Mouse (Mus musculus) lung, postnatal 0 days (tissue): Measurements from ENCODE around the gene Prss27. TPM values are rescaled to one million over a fixed set of nuclear protein-coding genes. Genes with fewer than 3 reads are reported as not detected.
"Not testable (repeated sequence)": the region's sequence is repeated elsewhere in the genome, so short reads cannot be mapped to it uniquely, and the experiment has no call there.

Experiments
- ATAC-seq: fragments of 200-750 bp; cut with Nextera tagmentation; 2 replicates; pipeline ENCODE4 v1.8.0; 2017; ENCODE audit warnings: moderate library complexity
- DNase-seq: peaks from one replicate; pipeline ENCODE4 v3.0.0-alpha.2; 2016; ENCODE audit warnings: low spot score
- H3K27ac ChIP-seq: fragments of 300-500 bp; sonication (generic); 2 replicates; pipeline ENCODE4 v1.5.1; 2014; ENCODE audit warnings: antibody characterized with exemption, mild to moderate bottlenecking, low read length, mixed read lengths
- H3K27me3 ChIP-seq: fragments of 300-500 bp; sonication (generic); replicated peaks from 2 replicates; pipeline ENCODE4 v1.6.1; 2014; ENCODE audit warnings: low read length, mixed read lengths; ENCODE audit not compliant: insufficient read depth
- H3K36me3 ChIP-seq: fragments of 300-500 bp; sonication (generic); 2 replicates; pipeline ENCODE4 v1.6.1; 2014; ENCODE audit warnings: low read length, mixed read lengths; ENCODE audit not compliant: insufficient read depth
- H3K4me1 ChIP-seq: fragments of 300-500 bp; sonication (generic); 2 replicates; pipeline ENCODE4 v1.6.1; 2014; ENCODE audit warnings: antibody characterized with exemption, low read depth, low read length, mixed read lengths; ENCODE audit not compliant: insufficient read depth
- H3K4me2 ChIP-seq: fragments of 300-500 bp; sonication (generic); replicated peaks from 2 replicates; pipeline ENCODE4 v1.6.1; 2014; ENCODE audit warnings: low read depth, mild to moderate bottlenecking, low read length, moderate library complexity, mixed read lengths
- H3K4me3 ChIP-seq: fragments of 300-500 bp; sonication (generic); 2 replicates; pipeline ENCODE4 v1.5.1; 2014; ENCODE audit warnings: low read depth, low read length
- H3K9ac ChIP-seq: fragments of 300-500 bp; sonication (generic); replicated peaks from 2 replicates; pipeline ENCODE4 v1.6.1; 2014; ENCODE audit warnings: low read depth, mild to moderate bottlenecking
- H3K9me3 ChIP-seq: fragments of 300-500 bp; sonication (generic); 2 replicates; pipeline ENCODE4 v1.6.1; 2016; ENCODE audit warnings: low read length, mixed read lengths
- CTCF ChIP-seq: IDR thresholded peaks from 2 replicates; pipeline ENCODE4 v1.5.1; 2016; ENCODE audit warnings: antibody characterized with exemption, mild to moderate bottlenecking
- EP300 ChIP-seq: IDR thresholded peaks from 2 replicates; pipeline ENCODE4 v1.6.1; 2016; ENCODE audit warnings: antibody characterized with exemption, mild to moderate bottlenecking, control low read depth
- WGBS: fragments of 180-500 bp; shearing (Covaris S2); extraction: QIAGEN DNeasy Blood & Tissue Kit; methylation state at CpG from one replicate; pipeline ENCODE4 v1.1.7; 2014; 5-methylcytosine and 5-hydroxymethylcytosine counted together
- microRNA-seq: library from miRNA; unstranded; fragments of <30 nt; microRNA quantifications from one replicate; pipeline ENCODE4, GENCODE M21; 2016
- polyA plus RNA-seq: library from polyadenylated mRNA; unstranded; fragments of >200 nt; fragmentation: Nextera tagmentation; extraction: Ambion mirVana; gene quantifications from 2 replicates; pipeline ENCODE4 v1.2.1, GENCODE M21; 2015

Prss27 gene
- polyA plus RNA-seq, 1 experiment from 2014 or later = 0.18 TPM

- Histone ChIP-seq H3K27ac (no peak overlapping the region), H3K36me3 (peaks cover 22% of the 10 kb centered on the region), H3K4me2 (no peak overlapping the region), H3K9me3 (no peaks in the 10 kb centered on the region), H3K4me1 (no peaks in the 10 kb centered on the region), H3K27me3 (no peaks in the 10 kb centered on the region), H3K4me3 (no peak overlapping the region), H3K9ac (no peak overlapping the region)
- no peak for ATAC-seq
- TF ChIP-seq EP300 = no peak
- no peak for TF ChIP-seq CTCF
- DNase-seq = no peak
- 40% methylated on average over 1 of the region's 1 CpGs for WGBS
Measured at GRCm38 (mm10) chr17:24084593-24084992, 46.6 kb downstream of the Prss27 start.

DNA sequence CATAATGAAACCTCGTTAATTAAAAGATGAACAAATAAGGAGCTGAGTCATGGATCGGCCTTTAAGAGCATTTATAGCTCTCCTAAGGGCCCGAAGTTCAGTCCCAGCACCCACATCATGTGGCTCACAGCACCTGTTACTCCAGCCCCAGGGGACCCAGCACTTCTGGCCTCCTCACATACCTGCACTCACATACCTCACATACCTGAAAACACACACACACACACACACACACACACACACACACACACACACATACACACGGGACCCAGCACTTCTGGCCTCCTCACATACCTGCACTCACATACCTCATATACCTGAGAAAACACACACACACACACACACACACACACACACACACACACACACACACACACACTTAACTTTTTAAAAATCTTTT, 48.5 kb downstream of the Prss27 start:
- peaks cover 19% of the 10 kb centered on the region for H3K36me3 ChIP-seq
- not testable (repeated sequence) for H3K4me1 ChIP-seq, H3K4me2 ChIP-seq, H3K27me3 ChIP-seq, H3K27ac ChIP-seq, H3K9ac ChIP-seq, H3K9me3 ChIP-seq, H3K4me3 ChIP-seq
- 64% methylated on average over 4 of the region's 4 CpGs for WGBS
- ATAC-seq = peak; percentile 85
- peak; percentile 63; the same call in 1 of the 2 replicates for TF ChIP-seq EP300
- peak; percentile 20 for DNase-seq

GRCm38 (mm10) chr17:24090575-24090974, 52.6 kb downstream of the Prss27 start:
- no peaks in the 10 kb centered on the region for H3K27me3 ChIP-seq
- WGBS = 92% methylated on average over 1 of the region's 1 CpGs
- peaks cover 26% of the 10 kb centered on the region for H3K36me3 ChIP-seq
- H3K9me3 ChIP-seq = no peaks in the 10 kb centered on the region
- H3K27ac ChIP-seq = no peak overlapping the region
- no peaks in the 10 kb centered on the region for H3K4me1 ChIP-seq
- ATAC-seq = no peak
- no peak overlapping the region for H3K9ac ChIP-seq
- H3K4me3 ChIP-seq = no peak overlapping the region
- DNase-seq = no peak
- TF ChIP-seq CTCF (no peak), EP300 (no peak)
- H3K4me2 ChIP-seq = no peak overlapping the region

Small RNA genes within 50 kb of the gene (microRNA-seq; reads per million reads assigned to microRNA genes)
- not detected for gene Gm27700

Other genes with a start within 250 kb of the Prss27 start
- gene Srrm2, start 247.6 kb upstream of the Prss27 start, polyA plus RNA-seq = 284 and 354 TPM in 2 replicates
- gene Elob, start 209.0 kb upstream of the Prss27 start, polyA plus RNA-seq = 803 and 893 TPM in 2 replicates
- not detected in 2 replicates for gene Prss33, start 202.1 kb upstream of the Prss27 start, polyA plus RNA-seq
- not detected in 2 replicates for gene Prss32, start 194.3 kb upstream of the Prss27 start, polyA plus RNA-seq
- 0.40 and 0.63 TPM in 2 replicates for gene Prss41, start 194.0 kb upstream of the Prss27 start, polyA plus RNA-seq
- not detected in 2 replicates for gene Prss21, start 170.1 kb upstream of the Prss27 start, polyA plus RNA-seq
- gene Dcpp1, start 157.3 kb upstream of the Prss27 start, polyA plus RNA-seq = 0.25 TPM in 1 of 2 replicates, not detected in the other
- not detected in 2 replicates for gene Dcpp2, start 157.3 kb upstream of the Prss27 start, polyA plus RNA-seq
- gene Dcpp3, start 120.7 kb upstream of the Prss27 start, polyA plus RNA-seq = 0.35 and 0.64 TPM in 2 replicates
- not detected in 2 replicates for gene Sbp, start 96.5 kb upstream of the Prss27 start, polyA plus RNA-seq
- not detected in 2 replicates for gene Sbpl, start 82.9 kb upstream of the Prss27 start, polyA plus RNA-seq
- 0.18 and 0.47 TPM in 2 replicates for gene Prss30, start 57.6 kb upstream of the Prss27 start, polyA plus RNA-seq
- gene Prss22, start 40.0 kb upstream of the Prss27 start, polyA plus RNA-seq = 0.57 and 0.77 TPM in 2 replicates
- gene Kctd5, start 35.3 kb downstream of the Prss27 start, polyA plus RNA-seq = 34.3 and 36.9 TPM in 2 replicates
- gene Pdpk1, start 112.8 kb downstream of the Prss27 start, polyA plus RNA-seq = 26.4 and 32.3 TPM in 2 replicates
- gene Amdhd2, start 125.6 kb downstream of the Prss27 start, polyA plus RNA-seq = 44.1 and 44.2 TPM in 2 replicates
- 566 and 620 TPM in 2 replicates for gene Atp6v0c, start 131.6 kb downstream of the Prss27 start, polyA plus RNA-seq
- 1.8 and 1.9 TPM in 2 replicates for gene Tbc1d24, start 167.4 kb downstream of the Prss27 start, polyA plus RNA-seq
- 2.3 and 2.5 TPM in 2 replicates for gene Ntn3, start 171.4 kb downstream of the Prss27 start, polyA plus RNA-seq
- gene Tedc2, start 182.7 kb downstream of the Prss27 start, polyA plus RNA-seq = 5.3 and 6.3 TPM in 2 replicates
- 2.8 and 4.5 TPM in 2 replicates for gene Ccnf, start 213.3 kb downstream of the Prss27 start, polyA plus RNA-seq